Mouse (Mus musculus) hindbrain, embryonic 14.5 days (tissue): Measurements from ENCODE around the gene Slc35e1. TPM values are rescaled to one million over a fixed set of nuclear protein-coding genes. Genes with fewer than 3 reads are reported as not detected.

Source experiments
- ATAC-seq: fragments of 200-750 bp; cut with Nextera tagmentation; 2 replicates; pipeline ENCODE4 v1.8.0; 2017; ENCODE audit warnings: moderate number of reproducible peaks, mild to moderate bottlenecking, moderate TSS enrichment, moderate library complexity; ENCODE audit not compliant: low FRiP score
- DNase-seq: peaks from one replicate; pipeline ENCODE4 v3.0.0-alpha.2; 2015; ENCODE audit warnings: low spot score
- H3K27ac ChIP-seq: fragments of 300-500 bp; sonication (generic); 2 replicates; pipeline ENCODE4 v1.5.1; 2014; ENCODE audit warnings: mild to moderate bottlenecking, moderate library complexity
- H3K27me3 ChIP-seq: fragments of 300-500 bp; sonication (generic); 2 replicates; pipeline ENCODE4 v1.6.1; 2014; ENCODE audit warnings: mild to moderate bottlenecking, low read length, mixed read lengths; ENCODE audit not compliant: control insufficient read depth, insufficient read depth
- H3K36me3 ChIP-seq: fragments of 300-500 bp; sonication (generic); replicated peaks from 2 replicates; pipeline ENCODE4 v1.6.1; 2014; ENCODE audit not compliant: control insufficient read depth, insufficient read depth
- H3K4me1 ChIP-seq: fragments of 300-500 bp; sonication (generic); replicated peaks from 2 replicates; pipeline ENCODE4 v1.6.1; 2014; ENCODE audit warnings: antibody characterized with exemption, low read length, mixed read lengths; ENCODE audit not compliant: control insufficient read depth, insufficient read depth
- H3K4me2 ChIP-seq: fragments of 300-500 bp; sonication (generic); replicated peaks from 2 replicates; pipeline ENCODE4 v1.6.1; 2014; ENCODE audit warnings: mild to moderate bottlenecking, moderate library complexity
- H3K4me3 ChIP-seq: fragments of 300-500 bp; sonication (generic); replicated peaks from 2 replicates; pipeline ENCODE4 v1.5.1; 2014; ENCODE audit warnings: mild to moderate bottlenecking, low read length
- H3K9ac ChIP-seq: fragments of 300-500 bp; sonication (generic); 2 replicates; pipeline ENCODE4 v1.6.1; 2014
- H3K9me3 ChIP-seq: fragments of 300-500 bp; sonication (generic); 2 replicates; pipeline ENCODE4 v1.6.1; 2016; ENCODE audit warnings: low read length; ENCODE audit not compliant: control insufficient read depth
- WGBS: fragments of 180-500 bp; shearing (Covaris S2); extraction: QIAGEN DNeasy Blood & Tissue Kit; methylation state at CpG from one replicate; pipeline ENCODE4 v1.1.7; 2014; 5-methylcytosine and 5-hydroxymethylcytosine counted together
- microRNA-seq: library from miRNA; unstranded; fragments of <30 nt; microRNA quantifications from one replicate; pipeline ENCODE4, GENCODE M21; 2016
- polyA plus RNA-seq: library from polyadenylated mRNA; unstranded; fragments of >200 nt; fragmentation: Nextera tagmentation; extraction: Ambion mirVana; gene quantifications from 2 replicates; pipeline ENCODE4 v1.2.1, GENCODE M21; 2014

The Slc35e1 gene
- polyA plus RNA-seq, 1 experiment from 2014 or later: 12.8 TPM

DNA sequence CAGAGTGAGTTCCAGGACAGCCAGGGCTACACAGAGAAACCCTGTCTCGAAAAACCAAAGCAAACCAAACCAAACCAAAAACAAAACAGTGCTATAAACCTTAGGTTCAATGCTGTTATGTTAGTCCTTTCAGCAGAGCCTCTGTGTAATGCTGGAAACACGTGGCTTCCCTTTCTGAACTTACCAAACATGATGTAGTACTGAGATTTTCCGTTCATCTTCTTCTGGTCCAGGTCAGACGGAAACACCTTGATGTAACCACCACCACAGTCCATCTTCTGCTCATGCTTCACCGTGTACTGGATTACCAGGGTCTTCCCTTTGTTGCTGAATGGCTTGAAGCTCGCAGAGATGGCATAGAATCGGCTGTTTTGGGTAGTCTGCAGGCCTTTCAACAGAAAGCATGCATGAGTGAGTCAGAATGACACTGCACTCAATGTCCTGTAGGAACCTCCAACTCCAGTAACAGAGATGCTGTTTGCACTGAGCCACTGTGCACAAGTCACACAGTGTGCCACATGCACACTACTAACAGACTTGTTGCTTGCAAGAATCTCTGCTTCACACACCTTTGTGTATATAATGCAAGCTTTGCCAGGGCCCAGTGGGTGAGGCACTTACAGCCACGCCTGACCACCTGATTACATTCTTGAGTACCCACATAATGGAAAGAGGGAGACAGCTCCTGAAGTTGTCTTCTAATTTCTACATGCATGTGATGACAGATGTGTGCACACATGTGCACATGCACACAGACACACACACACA is 54.0 kb downstream of the Slc35e1 start:
- H3K27ac ChIP-seq: no peak overlapping the region
- H3K4me1 ChIP-seq: no peaks in the 10 kb centered on the region
- H3K4me3 ChIP-seq: no peak overlapping the region
- DNase-seq (no peak), ATAC-seq (no peak)
- no peaks in the 10 kb centered on the region for H3K9me3 ChIP-seq
- H3K36me3 ChIP-seq: no peaks in the 10 kb centered on the region
- no peak overlapping the region for H3K9ac ChIP-seq
- no peak overlapping the region for H3K4me2 ChIP-seq
- H3K27me3 ChIP-seq: no peaks in the 10 kb centered on the region
- WGBS: 61% methylated on average over 8 of the region's 8 CpGs

GRCm38 (mm10) chr8:72434952-72435351 is 57.5 kb downstream of the Slc35e1 start:
- DNase-seq: no peak

More at GRCm38 (mm10) chr8:72434952-72435351, 57.5 kb downstream of the Slc35e1 start:
- H3K27ac ChIP-seq: no peak overlapping the region
- no peak overlapping the region for H3K4me2 ChIP-seq
- no peak overlapping the region for H3K9ac ChIP-seq
- H3K36me3 ChIP-seq: no peaks in the 10 kb centered on the region
- no peaks in the 10 kb centered on the region for H3K4me1 ChIP-seq
- no peak overlapping the region for H3K4me3 ChIP-seq
- no peaks in the 10 kb centered on the region for H3K9me3 ChIP-seq
- no peak for ATAC-seq
- H3K27me3 ChIP-seq: no peaks in the 10 kb centered on the region
- WGBS: 42% methylated on average over 2 of the region's 2 CpGs

Small RNA genes within 50 kb of the gene (microRNA-seq; reads per million reads assigned to microRNA genes)
- gene Gm28019 (not detected), gene Mir7068 (1.8 reads per million, percentile 5 among the genes with 10 or more reads in this experiment)

Other genes with a start within 250 kb of the Slc35e1 start
- 13.1 and 14.3 TPM in 2 replicates for gene Gm10282, start 187.4 kb downstream of the Slc35e1 start, polyA plus RNA-seq
- 6.8 and 9.5 TPM in 2 replicates for gene Klf2, start 173.6 kb downstream of the Slc35e1 start, polyA plus RNA-seq
- gene Eps15l1, start 71.2 kb downstream of the Slc35e1 start, polyA plus RNA-seq: 59.3 and 60.5 TPM in 2 replicates
- gene Calr3, start 48.7 kb downstream of the Slc35e1 start, polyA plus RNA-seq: 0.92 and 1.7 TPM in 2 replicates
- 14.4 and 14.9 TPM in 2 replicates for gene 1700030K09Rik, start 48.7 kb downstream of the Slc35e1 start, polyA plus RNA-seq
- 47.2 and 52.3 TPM in 2 replicates for gene Cherp, start 17.4 kb downstream of the Slc35e1 start, polyA plus RNA-seq
- gene Med26, start 55.7 kb upstream of the Slc35e1 start, polyA plus RNA-seq: 13.4 and 15.8 TPM in 2 replicates
- 131 and 140 TPM in 2 replicates for gene Smim7, start 78.5 kb upstream of the Slc35e1 start, polyA plus RNA-seq
- 34.2 TPM in 2 replicates for gene Tmem38a, start 79.4 kb upstream of the Slc35e1 start, polyA plus RNA-seq
- 2.4 and 2.7 TPM in 2 replicates for gene Nwd1, start 154.1 kb upstream of the Slc35e1 start, polyA plus RNA-seq
- gene Sin3b, start 230.7 kb upstream of the Slc35e1 start, polyA plus RNA-seq: 179 and 185 TPM in 2 replicates